Mouse (Mus musculus) thymus, adult 2 months (tissue): ENCODE data around the gene Stkld1.

ENCODE experiments used
- CTCF ChIP-seq: fragments of 200-500 bp; IDR thresholded peaks from 2 replicates; pipeline ENCODE4 v1.5.1; 2012; ENCODE audit warnings: mild to moderate bottlenecking, control low read depth, low read length, moderate library complexity, borderline replicate concordance; ENCODE audit not compliant: control insufficient read depth, poor library complexity, insufficient read depth; ENCODE audit errors: extremely low read depth
- POLR2A ChIP-seq: fragments of 200-500 bp; IDR thresholded peaks from 2 replicates; pipeline ENCODE4 v1.6.1; 2012; ENCODE audit warnings: mild to moderate bottlenecking, low read length, control low read depth, moderate library complexity; ENCODE audit not compliant: control insufficient read depth, poor library complexity, insufficient read depth; ENCODE audit errors: extremely low read depth

- TF ChIP-seq CTCF (no peak), POLR2A (no peak)
These were observed 19.5 kb upstream of the Stkld1 start for GRCm38 (mm10) chr2:26914148-26914941.
